Comparison of ENCODE assay signal across 13 mouse cellular contexts in genomic region chr3:104342220-104342619, GRCm38 (mm10).
DNase-seq lines count a peak whose midpoint lies in the region; ATAC-seq and TF ChIP-seq lines count a peak whose summit lies in the region.
"Had no signal": no experiment of that assay in that cellular context is flagged by ENCODE, and none has a peak within 500 bp of the region (broad histone marks: within the 10 kb centered on the region; RNA-seq: fewer than 3 reads in every experiment).

No protein-coding gene starts in this region.

- no peak overlapping the region for H3K4me2 ChIP-seq in heart, embryonic 16.5 days (ENCODE audit: low read depth, low read length)
- H3K4me2 ChIP-seq: hindbrain, embryonic 15.5 days had no signal

- H3K4me3 ChIP-seq in heart, embryonic 16.5 days (ENCODE audit: low read length) = no peak overlapping the region
- no peak overlapping the region for H3K4me3 ChIP-seq in embryonic fibroblast, embryonic 13.5 days (ENCODE audit: insufficient read depth, low read length)
- H3K4me3 ChIP-seq: hindbrain, embryonic 15.5 days had no signal

- peaks cover 2% of the 10 kb centered on the region; the same call in 1 of the 2 replicates for H3K9me3 ChIP-seq in heart, embryonic 16.5 days (replicated peaks; ENCODE audit: control insufficient read depth, low read length)
- H3K9me3 ChIP-seq: hindbrain, embryonic 15.5 days had no signal

- DNase-seq in heart, postnatal 36 days = no peak
- peak; percentile 80 for DNase-seq in Muller cell, postnatal 12 days (ENCODE audit: inconsistent ontology term)
- DNase-seq in right cerebral cortex, adult 18-20 months = peak; percentile 62
- DNase-seq in natural killer cell, adult 2 months (ENCODE audit: low spot score in 2 of 2) = no peak
- no peak for DNase-seq in adrenal gland, postnatal 4 days (ENCODE audit: low spot score in 2 of 2)
- DNase-seq: cerebellum, adult 18-20 months; kidney, postnatal 10 days; liver; lung, postnatal 36 days had no signal

- WGBS in heart, embryonic 16.5 days = 37% methylated on average over 6 of the region's 6 CpGs

- intact Hi-C loops in heart, postnatal 36 days (cut with DNase I) = no loop called here

- TF ChIP-seq POLR2A in embryonic fibroblast, embryonic 13.5 days (IDR thresholded peaks at IDR 0.05; ENCODE audit: low read depth, low read length) = no peak

- no peaks in the 10 kb centered on the region for H3K27me3 ChIP-seq in heart, embryonic 16.5 days (ENCODE audit: control insufficient read depth, insufficient read depth, low read length)
- H3K27me3 ChIP-seq: hindbrain, embryonic 15.5 days had no signal

- no peak for TF ChIP-seq CTCF in embryonic fibroblast, embryonic 13.5 days (IDR thresholded peaks at IDR 0.05; ENCODE audit: borderline replicate concordance, insufficient read depth, low read length)

- ATAC-seq in heart, embryonic 16.5 days (replicated peaks; ENCODE audit: extremely low read depth, insufficient read depth, low FRiP score) = no peak
- ATAC-seq in erythroid progenitor cell, adult 5-6 weeks (replicated peaks; ENCODE audit: low FRiP score, poor library complexity, severe bottlenecking) = no peak

- peak overlapping the region; percentile 60; the same call in 1 of the 2 replicates for H3K27ac ChIP-seq in heart, embryonic 16.5 days (ENCODE audit: low read length)
- H3K27ac ChIP-seq in embryonic fibroblast, embryonic 13.5 days (ENCODE audit: insufficient read depth, low read length) = peak overlapping the region; percentile 69
- H3K27ac ChIP-seq: hindbrain, embryonic 15.5 days had no signal

- H3K36me3 ChIP-seq in heart, embryonic 16.5 days (ENCODE audit: control insufficient read depth, insufficient read depth) = no peaks in the 10 kb centered on the region
- H3K36me3 ChIP-seq: hindbrain, embryonic 15.5 days had no signal

- H3K4me1 ChIP-seq in heart, embryonic 16.5 days (ENCODE audit: control insufficient read depth, insufficient read depth, low read length) = peaks cover 13% of the 10 kb centered on the region
- peaks cover 9% of the 10 kb centered on the region for H3K4me1 ChIP-seq in embryonic fibroblast, embryonic 13.5 days (ENCODE audit: control insufficient read depth, insufficient read depth, low read length)

- no peak overlapping the region for H3K9ac ChIP-seq in heart, embryonic 16.5 days (ENCODE audit: low read length)
- H3K9ac ChIP-seq: hindbrain, embryonic 15.5 days had no signal

Comparison
In these comparisons a context has a peak if more than half of its experiments do, and no peak if none do; other contexts are left out.
1. DNase-seq: peak in Muller cell, postnatal 12 days (single experiment) and right cerebral cortex, adult 18-20 months (single experiment); none in heart, postnatal 36 days (0 of 2), natural killer cell, adult 2 months (0 of 2) and adrenal gland, postnatal 4 days (0 of 2).